Mouse (Mus musculus): ENCODE results near the gene Klhl21.

Gene Klhl21

GRCm38 (mm10) chr4:152008622-152009075 lies at the start of gene Klhl21:
Klhl21 (plus strand) TSS chr4:152008803.
- peak; percentile 88 for DNase-seq (ENCODE audit: low spot score)

GRCm38 (mm10) chr4:151959849-151960512 lies 48.6 kb upstream of the Klhl21 start:
- DNase-seq (ENCODE audit: low spot score) = no peak

- no peak for DNase-seq (ENCODE audit: low spot score)
Observed at GRCm38 (mm10) chr4:151960513-151960854, 48.1 kb upstream of the Klhl21 start.

- DNase-seq (ENCODE audit: low spot score) = no peak
Observed at GRCm38 (mm10) chr4:151962817-151963216, 45.8 kb upstream of the Klhl21 start.

GRCm38 (mm10) chr4:151968204-151968921 lies 40.2 kb upstream of the Klhl21 start:
- DNase-seq (ENCODE audit: low spot score) = no peak

- no peak for DNase-seq (ENCODE audit: low spot score)
Observed at GRCm38 (mm10) chr4:151972221-151972967, 36.2 kb upstream of the Klhl21 start.

- no peak for DNase-seq (ENCODE audit: low spot score)
Observed at GRCm38 (mm10) chr4:151975441-151975840, 33.2 kb upstream of the Klhl21 start.

GRCm38 (mm10) chr4:151977748-151978147 lies 30.9 kb upstream of the Klhl21 start:
- DNase-seq (ENCODE audit: low spot score) = no peak

GRCm38 (mm10) chr4:151980699-151981098 lies 27.9 kb upstream of the Klhl21 start:
- DNase-seq (ENCODE audit: low spot score) = no peak

- DNase-seq (ENCODE audit: low spot score) = peak; percentile 62
Observed at GRCm38 (mm10) chr4:151981363-151981762, 27.2 kb upstream of the Klhl21 start.

GRCm38 (mm10) chr4:151983043-151983442 lies 25.6 kb upstream of the Klhl21 start:
- DNase-seq (ENCODE audit: low spot score) = no peak

- no peak for DNase-seq (ENCODE audit: low spot score)
Observed at GRCm38 (mm10) chr4:151983560-151983959, 25.0 kb upstream of the Klhl21 start.

- DNase-seq (ENCODE audit: low spot score) = no peak
Observed at GRCm38 (mm10) chr4:151985886-151986285, 22.7 kb upstream of the Klhl21 start.

- no peak for DNase-seq (ENCODE audit: low spot score)
Observed at GRCm38 (mm10) chr4:151986650-151987049, 22.0 kb upstream of the Klhl21 start.

GRCm38 (mm10) chr4:151988014-151988341 lies 20.6 kb upstream of the Klhl21 start:
- no peak for DNase-seq (ENCODE audit: low spot score)

GRCm38 (mm10) chr4:151988342-151989109 lies 20.1 kb upstream of the Klhl21 start, which contains the start of gene Thap3:
Thap3 (minus strand) TSS chr4:151988997.
- peak; percentile 70 for DNase-seq (ENCODE audit: low spot score)

GRCm38 (mm10) chr4:151989110-151989488 lies 19.5 kb upstream of the Klhl21 start:
- DNase-seq (ENCODE audit: low spot score) = no peak

- DNase-seq (ENCODE audit: low spot score) = no peak
Observed at GRCm38 (mm10) chr4:151992091-151992490, 16.5 kb upstream of the Klhl21 start.

GRCm38 (mm10) chr4:151993035-151993434 lies 15.6 kb upstream of the Klhl21 start:
- DNase-seq (ENCODE audit: low spot score) = peak; percentile 60

- peak; percentile 61 for DNase-seq (ENCODE audit: low spot score)
Observed at GRCm38 (mm10) chr4:151994228-151995171, 14.1 kb upstream of the Klhl21 start.

All from ovary, adult 18-20 months (tissue).